Mouse (Mus musculus) CD4-positive naive resting alpha-beta T cell, adult 76 days (primary cell): Measurements from ENCODE around the gene Trim16. TPM values are rescaled to one million over a fixed set of nuclear protein-coding genes. Genes with fewer than 3 reads are reported as not detected.

Source experiments
- total RNA-seq: library from RNA; stranded (reverse); gene quantifications from one replicate; pipeline ENCODE4 v1.2.4, GENCODE M21; 2023

Trim16 gene
- total RNA-seq, result 1.1 TPM

DNA sequence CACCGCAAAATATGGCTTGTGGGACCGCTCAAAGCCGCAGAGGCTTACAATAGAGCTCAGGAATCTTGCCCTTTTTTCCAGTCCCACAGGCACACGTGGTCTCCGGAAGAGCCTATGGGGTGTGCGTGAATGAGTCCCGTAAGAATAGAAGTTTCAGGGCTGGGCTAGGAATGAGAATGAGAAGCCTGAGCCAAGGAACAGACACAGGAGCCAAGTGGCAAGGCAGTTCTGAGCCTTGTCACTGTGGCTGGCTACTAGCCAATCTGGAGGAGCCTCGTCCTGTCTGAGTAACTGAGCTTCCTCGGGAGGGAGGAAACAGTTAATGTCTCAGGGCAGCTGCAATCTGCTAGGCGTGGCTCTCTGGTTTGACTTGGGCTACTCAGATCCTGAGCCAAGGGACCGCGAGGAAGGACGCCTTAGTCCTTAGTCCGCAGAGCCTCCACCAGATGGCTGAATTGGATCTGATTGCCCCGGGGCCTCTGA lies at the start of gene Trim16:
Gene Trim16 (plus strand): TSS at position 173 of the 483 bp plus-strand sequence.

DNA sequence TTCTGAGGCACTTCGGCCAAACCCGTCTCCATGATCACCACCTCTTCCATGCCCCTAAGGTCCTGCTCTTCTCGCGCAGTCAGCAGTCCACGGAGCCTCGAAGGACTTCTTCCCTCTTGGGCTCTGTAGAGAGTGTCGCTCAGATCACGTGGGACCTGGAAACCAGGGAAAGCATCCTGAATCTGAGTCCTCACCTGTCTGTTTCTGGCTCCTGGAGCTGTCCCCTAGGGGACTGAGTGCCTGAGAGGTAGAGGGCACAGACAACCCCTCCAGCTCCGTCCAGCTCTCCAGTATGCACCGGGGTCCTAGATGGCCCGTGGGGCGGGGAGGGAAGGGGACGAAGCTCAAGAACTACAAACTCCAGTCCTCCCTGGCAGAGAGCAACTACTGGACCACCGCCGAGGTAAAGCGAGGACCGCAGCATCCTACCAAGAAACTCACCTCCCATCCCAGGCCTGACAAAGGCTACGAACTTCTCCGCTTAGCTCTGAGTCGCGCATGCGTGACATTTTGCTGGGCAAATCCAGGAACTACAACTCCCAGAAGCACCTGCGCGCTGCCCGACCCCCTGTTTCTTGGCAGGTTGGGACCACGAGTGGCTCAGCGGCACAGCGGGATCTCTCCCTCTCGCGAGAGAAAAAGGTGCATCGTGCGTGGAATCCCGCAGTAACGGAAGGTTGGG lies 31.0 kb upstream of the Trim16 start, which contains the start of gene Zfp286:
Gene Zfp286 (minus strand): TSS at position 528 of the 682 bp plus-strand sequence.

DNA sequence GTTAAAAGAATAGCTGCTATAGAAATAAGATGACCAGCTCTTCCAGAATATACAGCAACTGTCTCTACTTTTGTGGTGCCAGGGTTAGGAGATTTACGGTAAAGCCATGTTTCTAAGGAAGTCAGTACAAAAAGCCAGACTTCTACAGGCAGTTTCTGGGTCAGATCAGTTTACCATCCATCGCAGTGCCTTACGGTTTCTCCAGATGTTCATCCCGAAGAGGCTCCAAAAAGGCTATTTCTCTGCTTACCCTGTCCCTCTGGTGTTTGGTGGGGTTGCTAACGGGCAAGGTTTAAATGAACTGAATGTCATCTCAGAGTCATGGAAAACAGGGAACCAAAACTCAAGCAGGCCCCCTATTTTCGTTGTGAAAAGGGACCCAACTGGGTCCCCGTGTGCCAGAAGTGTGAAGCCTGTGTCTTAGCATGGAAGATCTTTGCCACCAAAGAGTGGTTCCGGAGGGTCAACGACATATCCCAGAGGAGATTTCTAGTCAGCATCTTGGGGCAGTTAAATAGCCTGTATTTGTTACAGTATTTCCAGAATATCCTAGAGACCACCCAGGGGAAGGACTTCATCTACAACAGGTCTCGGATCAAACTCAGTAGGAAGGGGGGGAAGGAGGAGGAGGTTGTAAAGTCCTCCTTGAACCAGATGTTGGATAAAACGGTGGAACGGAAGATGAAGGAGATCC lies 27.1 kb downstream of the Trim16 start, which contains the start of gene Fbxw10:
Gene Fbxw10 (plus strand): TSS at position 109 of the 694 bp plus-strand sequence.

DNA sequence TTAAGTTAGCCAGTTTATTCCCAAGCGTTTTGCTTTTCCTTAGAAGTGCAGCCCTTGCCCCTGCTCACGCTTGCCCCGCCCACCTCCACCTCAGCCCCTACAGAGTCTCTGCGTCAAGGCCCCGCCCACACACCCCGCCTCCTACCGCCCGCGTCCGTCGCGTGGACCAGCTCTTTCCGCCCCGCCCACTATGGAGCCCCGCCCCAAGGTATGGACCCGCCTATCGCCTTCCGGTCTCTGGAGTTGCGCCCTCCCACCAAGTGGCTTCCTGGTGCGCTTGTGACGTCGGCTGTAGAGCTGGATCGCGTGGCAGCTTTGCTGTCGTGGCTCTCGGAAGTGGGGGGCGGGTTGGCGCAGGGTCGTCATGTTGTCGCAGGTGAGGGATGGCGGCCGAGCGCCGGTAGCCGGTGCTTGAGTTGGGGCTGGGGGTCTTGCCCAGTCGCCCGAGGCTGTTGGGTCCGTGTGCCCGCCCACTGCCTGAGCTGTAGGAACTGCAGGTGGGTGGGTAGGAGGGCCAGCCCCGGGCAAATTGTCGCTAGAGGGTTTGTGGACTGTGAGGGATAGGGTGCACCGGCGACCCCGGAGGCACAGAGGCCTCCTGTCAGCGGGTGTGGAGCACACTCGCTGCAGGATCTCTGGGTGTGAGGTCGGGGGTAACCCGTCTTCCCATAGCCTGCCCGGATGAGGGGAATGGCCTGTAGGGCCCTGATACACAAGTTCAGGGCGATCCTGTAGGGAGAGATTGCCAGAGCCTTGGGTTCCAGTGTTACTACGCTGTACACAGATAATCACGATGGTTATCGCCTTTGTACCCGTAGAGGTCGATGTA lies 59.4 kb downstream of the Trim16 start, which contains the start of gene Tvp23b:
Gene Tvp23b (plus strand): TSS at position 236 of the 829 bp plus-strand sequence.

Other genes starting within 250 kb of the Trim16 start
- 39.3 TPM for gene Trpv2, start 245.7 kb upstream of the Trim16 start, total RNA-seq
- gene Lrrc75a, start 171.7 kb upstream of the Trim16 start, total RNA-seq, result 0.85 TPM
- gene Mmgt2, start 171.6 kb upstream of the Trim16 start, total RNA-seq, result 8.4 TPM
- gene Zfp287, start 88.3 kb upstream of the Trim16 start, total RNA-seq, result 18.2 TPM
- not detected for gene Gm10428, start 67.1 kb upstream of the Trim16 start, total RNA-seq
- gene Zfp286, start 30.8 kb upstream of the Trim16 start, total RNA-seq, result 1.9 TPM
- gene Fbxw10, start 26.8 kb downstream of the Trim16 start, total RNA-seq, result 3.3 TPM
- gene Tvp23b, start 59.2 kb downstream of the Trim16 start, total RNA-seq, result 13.3 TPM
- not detected for gene Cdrt4, start 131.0 kb downstream of the Trim16 start, total RNA-seq
- gene Tekt3, start 241.4 kb downstream of the Trim16 start, total RNA-seq, result not detected